Mouse (Mus musculus) bone marrow macrophage, adult 2 months (primary cell): Measurements from ENCODE around the gene Gtdc1. TPM values are rescaled to one million over a fixed set of nuclear protein-coding genes. Genes with fewer than 3 reads are reported as not detected.

Experiments
- H3K27ac ChIP-seq: 2 replicates; pipeline ENCODE4 v1.5.1; 2012; ENCODE audit warnings: low read depth, low read length; ENCODE audit not compliant: insufficient read depth
- H3K4me1 ChIP-seq: 2 replicates; pipeline ENCODE4 v1.6.1; 2012; ENCODE audit warnings: low read length; ENCODE audit not compliant: control insufficient read depth, insufficient read depth
- H3K4me3 ChIP-seq: 2 replicates; pipeline ENCODE4 v1.5.1; 2012; ENCODE audit warnings: mild to moderate bottlenecking, low read length, moderate library complexity; ENCODE audit not compliant: insufficient read depth
- CTCF ChIP-seq: IDR thresholded peaks from 2 replicates; pipeline ENCODE4 v1.5.1; 2012; ENCODE audit warnings: low read depth, mild to moderate bottlenecking, low read length, moderate library complexity
- POLR2A ChIP-seq: IDR thresholded peaks from 2 replicates; pipeline ENCODE4 v1.6.1; 2012; ENCODE audit warnings: mild to moderate bottlenecking, low read depth, low read length, borderline replicate concordance
- polyA plus RNA-seq: library from polyadenylated mRNA; stranded (reverse); fragments of >200 nt; gene quantifications from 2 replicates; pipeline ENCODE4 v1.2.4, GENCODE M21; 2012; ENCODE audit not compliant: missing spikeins, insufficient read depth, insufficient read length

Gene Gtdc1
- polyA plus RNA-seq, 1 experiment: 20.4 TPM

DNA sequence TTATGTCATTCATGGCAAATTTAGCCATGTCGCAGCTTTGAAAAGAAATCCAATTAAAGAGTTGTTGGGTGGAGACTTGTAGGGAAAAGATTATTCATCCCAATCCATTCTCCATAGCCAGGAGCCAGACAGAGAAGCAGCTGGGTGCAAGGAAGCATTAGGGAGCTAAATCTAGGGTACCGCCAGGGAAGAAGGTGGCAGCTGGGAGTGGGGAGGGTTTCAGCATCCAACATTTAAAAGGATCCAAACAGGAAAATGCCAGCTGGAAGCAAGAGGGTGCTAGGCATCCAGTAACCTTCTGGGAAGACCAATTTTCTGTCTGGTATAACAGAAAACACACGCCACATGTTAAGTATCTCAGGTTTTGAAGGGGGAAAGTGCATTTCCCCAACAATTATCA lies 231.0 kb downstream of the Gtdc1 start:
- TF ChIP-seq POLR2A (no peak), CTCF (no peak)
- Histone ChIP-seq H3K4me3 (no peak overlapping the region), H3K27ac (no peak overlapping the region), H3K4me1 (no peaks in the 10 kb centered on the region)

DNA sequence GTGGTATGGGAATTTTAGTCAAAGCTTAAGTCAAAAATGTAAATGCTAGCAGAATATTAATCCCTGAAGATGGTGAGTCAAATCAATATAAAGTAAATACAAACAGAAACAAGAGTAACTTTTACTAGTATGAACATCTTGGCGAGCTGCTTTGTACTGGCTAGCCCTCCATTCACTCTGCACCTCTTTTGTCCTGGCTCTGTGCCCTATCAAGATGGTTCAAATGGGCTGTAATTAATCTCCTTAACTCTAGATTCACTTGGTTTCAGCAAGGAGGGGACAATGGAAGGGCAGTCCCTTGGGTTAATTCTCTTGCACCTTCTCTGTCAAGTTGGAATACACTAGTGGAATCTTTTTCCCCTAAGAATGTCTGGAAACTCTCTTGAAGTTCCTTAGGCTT lies 233.6 kb downstream of the Gtdc1 start:
- Histone ChIP-seq H3K4me1 (no peaks in the 10 kb centered on the region), H3K4me3 (no peak overlapping the region), H3K27ac (no peak overlapping the region)
- TF ChIP-seq POLR2A (no peak), CTCF (no peak)

DNA sequence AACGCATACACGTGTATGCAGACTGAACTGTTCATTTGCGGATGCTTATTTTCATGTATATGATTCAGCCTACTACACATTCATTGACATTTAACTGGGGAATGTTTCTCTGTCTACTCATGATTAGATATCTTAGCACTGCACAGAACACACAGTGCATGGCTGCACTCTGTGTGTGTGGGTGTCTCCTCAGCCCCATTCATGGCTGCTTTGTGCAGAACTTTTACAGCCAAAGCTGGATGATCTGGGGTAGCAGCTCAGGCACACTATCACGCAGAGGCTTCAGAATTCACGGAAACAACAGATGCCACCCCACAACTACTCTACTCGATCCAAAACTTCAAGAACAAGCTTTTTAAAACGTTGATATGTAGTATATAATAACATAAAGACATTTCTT lies 263.4 kb downstream of the Gtdc1 start:
- H3K27ac ChIP-seq: no peak overlapping the region

DNA sequence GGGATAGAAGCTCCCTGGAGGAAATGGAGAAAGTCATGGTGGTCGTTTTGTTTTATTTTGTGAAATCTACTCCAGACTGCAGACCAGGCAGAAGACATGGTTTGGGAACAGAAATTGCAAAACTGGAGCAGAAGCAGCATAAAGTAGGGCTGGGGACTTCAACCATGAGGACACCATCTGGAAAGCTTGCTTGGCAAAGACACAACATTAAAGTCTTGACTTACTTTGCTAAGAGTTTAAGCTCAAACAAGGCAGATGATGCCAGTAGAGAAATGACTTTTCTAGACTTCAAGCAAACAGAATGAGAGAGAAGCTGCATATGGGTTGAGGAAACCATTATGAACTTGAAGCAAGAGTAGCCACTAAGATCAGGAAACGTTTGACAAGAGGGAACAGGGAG lies 267.6 kb downstream of the Gtdc1 start:
- Histone ChIP-seq H3K27ac (no peak overlapping the region), H3K4me3 (no peak overlapping the region), H3K4me1 (no peaks in the 10 kb centered on the region)
- TF ChIP-seq CTCF: no peak
- TF ChIP-seq POLR2A: no peak

More for the DNA sequence above, 263.4 kb downstream of the Gtdc1 start:
- TF ChIP-seq CTCF (no peak), POLR2A (no peak)
- no peaks in the 10 kb centered on the region for H3K4me1 ChIP-seq
- no peak overlapping the region for H3K4me3 ChIP-seq

DNA sequence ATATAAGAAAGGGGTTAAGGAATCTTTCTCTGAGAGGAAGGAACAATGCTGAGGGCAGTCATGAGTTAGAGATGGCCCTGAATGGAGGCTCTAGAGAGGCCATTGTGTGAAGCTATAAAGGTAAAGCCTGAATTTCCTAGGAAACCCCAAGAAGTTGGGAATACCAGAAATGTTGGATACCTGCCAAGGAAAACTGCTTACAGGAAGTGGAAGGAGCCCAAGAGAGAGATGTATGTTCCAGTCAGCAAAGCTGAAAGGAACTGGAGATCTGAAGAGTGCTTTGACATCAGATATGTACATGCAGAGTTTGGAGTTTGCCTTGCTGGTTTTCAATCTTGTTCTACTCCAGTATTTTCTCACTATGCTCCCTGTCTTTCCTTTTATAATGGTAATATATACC lies 268.4 kb downstream of the Gtdc1 start:
- H3K27ac ChIP-seq: no peak overlapping the region
- no peak overlapping the region for H3K4me3 ChIP-seq
- TF ChIP-seq POLR2A (no peak), CTCF (no peak)
- no peaks in the 10 kb centered on the region for H3K4me1 ChIP-seq

DNA sequence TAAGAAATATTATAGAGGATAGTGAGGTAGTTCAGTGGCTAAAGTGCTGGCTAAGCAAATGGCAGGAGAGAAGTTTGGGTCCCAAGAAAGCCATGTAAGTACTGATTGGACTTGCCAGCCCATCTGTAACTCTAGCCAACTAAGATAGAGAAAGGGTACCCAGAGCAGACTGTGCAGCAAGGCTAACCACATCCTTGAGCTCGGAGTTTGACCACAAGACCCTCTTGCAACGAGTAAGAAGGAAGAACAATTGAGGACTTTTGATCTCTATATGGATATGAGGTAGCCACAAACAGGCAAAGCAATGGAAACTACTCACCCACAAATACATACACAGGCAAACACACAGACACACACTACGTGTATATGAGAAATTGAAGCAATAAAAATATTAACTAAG lies 278.9 kb downstream of the Gtdc1 start:
- H3K27ac ChIP-seq: no peak overlapping the region
- H3K4me3 ChIP-seq: no peak overlapping the region
- H3K4me1 ChIP-seq: no peaks in the 10 kb centered on the region
- TF ChIP-seq CTCF (no peak), POLR2A (no peak)

DNA sequence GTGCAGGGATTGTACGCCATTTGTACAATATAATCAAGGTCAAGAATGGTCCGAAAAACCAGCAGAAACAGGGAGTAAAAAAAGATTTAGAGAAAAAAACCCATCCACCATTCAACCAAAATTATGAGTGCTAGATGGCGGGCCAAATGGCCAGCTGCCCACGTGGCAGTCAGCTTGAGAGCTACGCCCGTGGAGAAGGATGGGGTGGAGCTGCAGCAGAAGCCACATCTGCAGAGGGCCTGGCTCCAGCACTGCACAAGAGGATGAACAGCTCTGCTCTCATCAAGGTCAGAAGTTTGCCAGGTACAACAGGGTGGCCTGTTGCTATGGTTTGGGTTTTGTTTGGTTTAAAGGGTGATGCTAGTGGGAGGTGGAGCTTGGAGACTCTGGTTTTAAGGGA lies 281.1 kb downstream of the Gtdc1 start:
- TF ChIP-seq POLR2A: no peak
- Histone ChIP-seq H3K27ac (no peak overlapping the region), H3K4me3 (no peak overlapping the region), H3K4me1 (no peaks in the 10 kb centered on the region)

DNA sequence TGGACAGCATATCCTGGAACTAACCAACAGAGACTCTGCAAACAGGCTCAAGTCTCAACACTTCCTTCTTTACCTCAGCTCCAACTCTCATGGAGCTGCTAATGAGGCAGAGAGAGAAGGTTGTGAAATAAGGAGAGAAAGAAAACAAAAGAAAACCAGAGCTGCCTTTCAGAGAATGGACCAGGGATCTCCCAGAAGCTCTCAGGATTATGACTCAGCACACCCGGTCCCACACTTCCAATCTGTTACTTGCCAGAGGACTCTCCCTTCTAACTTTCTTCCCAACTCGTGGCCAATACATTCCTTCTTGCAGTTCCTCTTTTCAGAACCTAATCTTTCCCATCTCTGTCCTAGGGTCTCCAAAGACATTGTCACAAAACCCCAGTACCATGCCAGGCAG lies 288.1 kb downstream of the Gtdc1 start:
- Histone ChIP-seq H3K4me3 (no peak overlapping the region), H3K27ac (no peak overlapping the region), H3K4me1 (no peaks in the 10 kb centered on the region; the same call in 1 of the 2 replicates)
- no peak for TF ChIP-seq CTCF
- TF ChIP-seq POLR2A: no peak

DNA sequence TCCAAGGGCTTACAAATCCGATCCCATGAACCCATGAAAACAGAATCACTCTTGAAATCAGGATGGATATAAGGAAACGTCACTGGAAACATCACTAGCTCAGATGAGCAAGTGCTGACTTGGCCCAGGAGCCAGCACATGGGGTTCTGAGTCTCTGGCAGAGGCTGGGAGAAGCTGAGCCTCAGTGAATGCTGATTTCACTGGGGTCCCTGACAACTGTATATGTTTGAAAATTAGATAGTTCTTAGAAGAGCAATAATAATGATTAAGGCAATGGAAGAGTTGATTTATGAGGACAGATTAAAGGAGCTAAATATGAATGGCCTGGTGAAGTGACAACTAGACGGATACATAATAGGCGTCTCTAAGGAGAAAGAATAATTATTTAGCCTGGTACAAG lies 289.3 kb downstream of the Gtdc1 start:
- Histone ChIP-seq H3K27ac (no peak overlapping the region), H3K4me1 (no peaks in the 10 kb centered on the region; the same call in 1 of the 2 replicates), H3K4me3 (no peak overlapping the region)
- TF ChIP-seq CTCF: no peak
- no peak for TF ChIP-seq POLR2A

DNA sequence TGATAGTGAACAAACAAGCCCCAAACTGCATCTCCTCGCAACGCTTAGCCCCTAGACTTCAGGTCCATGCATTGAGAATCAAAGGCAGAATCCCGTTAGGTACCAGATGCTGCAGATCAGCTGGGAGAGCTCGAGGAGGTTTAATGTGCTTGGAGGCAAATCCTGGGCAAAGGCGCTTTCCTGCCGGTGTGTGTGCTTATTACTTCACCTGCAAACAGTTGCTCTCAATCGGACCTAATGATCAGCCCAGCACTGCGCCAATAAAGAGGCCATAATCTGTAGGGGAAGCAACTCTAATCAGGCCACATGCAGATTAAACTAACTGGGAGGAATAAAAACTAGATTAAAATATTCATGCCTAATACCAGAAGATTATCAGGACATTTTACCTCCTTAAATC lies 293.5 kb downstream of the Gtdc1 start:
- Histone ChIP-seq H3K4me1 (no peaks in the 10 kb centered on the region), H3K4me3 (no peak overlapping the region), H3K27ac (no peak overlapping the region)
- no peak for TF ChIP-seq POLR2A
- no peak for TF ChIP-seq CTCF

DNA sequence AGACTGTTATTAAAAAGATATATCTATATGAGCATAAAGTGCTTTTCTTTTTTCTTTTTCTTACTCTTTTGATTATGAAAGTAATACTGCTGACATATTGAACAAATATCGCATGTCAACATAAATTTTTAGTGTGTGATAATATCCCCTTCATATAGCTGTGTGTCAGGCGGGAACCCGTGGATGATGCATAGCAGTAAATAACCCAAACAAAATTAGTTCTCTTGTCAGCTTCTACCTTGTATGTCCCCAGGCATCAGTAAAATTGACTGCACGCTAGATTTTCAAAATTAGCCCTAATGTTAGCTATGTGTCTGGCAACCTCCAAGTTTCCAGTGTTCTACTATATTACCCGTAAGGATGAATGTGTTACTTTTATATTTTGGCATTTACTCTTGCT lies 294.4 kb downstream of the Gtdc1 start:
- no peaks in the 10 kb centered on the region for H3K4me1 ChIP-seq

More for the DNA sequence above, 294.4 kb downstream of the Gtdc1 start:
- Histone ChIP-seq H3K4me3 (no peak overlapping the region), H3K27ac (no peak overlapping the region)
- no peak for TF ChIP-seq POLR2A
- no peak for TF ChIP-seq CTCF
